Mouse (Mus musculus): Measurements from ENCODE around the gene Itga7.

Gene Itga7

GRCm38 (mm10) chr10:128933574-128933973 lies at the start of gene Itga7:
Gene Itga7, plus strand, starts transcription at chr10:128933818.
- ChIA-PET POLR2A (interaction anchor here (0.6 to 4.7 kb wide), 22 partner anchors 10 to 522 kb away, joined by 3 to 42 read pairs (median 4); partner anchors contain the start of genes Bloc1s1 (in 4 of the 4), Rdh5 (in 3 of the 4), Cdk2 (in 1 of the 4) and Nabp2 (in 1 of the 4)), CTCF (interaction anchor here (0.7 to 2.9 kb wide), 10 partner anchors 10 to 28 kb away, joined by 3 to 14 read pairs (median 7); partner anchors contain the start of genes Bloc1s1 (in 1 of the 4) and Rdh5 (in 1 of the 4))

GRCm38 (mm10) chr10:128888941-128889827 lies 44.4 kb upstream of the Itga7 start:
- ChIA-PET CTCF (no interaction called here), POLR2A (interaction anchor here in 1 of 4 experiments (0.6 to 4.6 kb wide), 4 partner anchors 11 to 177 kb away, joined by 3 to 14 read pairs (median 9); no protein-coding TSS in a partner anchor)

- CTCF ChIA-PET = interaction anchor here in 1 of 4 experiments (1.6 to 1.8 kb wide), 2 partner anchors 12 to 23 kb away, joined by 3 to 8 read pairs; no protein-coding TSS in a partner anchor
- POLR2A ChIA-PET = interaction anchor here in 2 of 4 experiments (0.6 to 4.6 kb wide), 16 partner anchors 10 to 178 kb away, joined by 3 to 16 read pairs (median 8); partner anchors contain the start of genes Bloc1s1 (in 1 of the 2), Rdh5 (in 1 of the 2) and Tmem198b (in 1 of the 2)
Observed at GRCm38 (mm10) chr10:128889846-128890245, 43.8 kb upstream of the Itga7 start.

GRCm38 (mm10) chr10:128890383-128891295 lies 43.0 kb upstream of the Itga7 start:
- CTCF ChIA-PET = interaction anchor here in 1 of 4 experiments (0.6 to 1.8 kb wide), 6 partner anchors 11 to 558 kb away, joined by 3 to 8 read pairs (median 3); no protein-coding TSS in a partner anchor
- POLR2A ChIA-PET = interaction anchor here in 2 of 4 experiments (0.6 to 4.6 kb wide), 36 partner anchors 8 to 365 kb away, joined by 3 to 16 read pairs (median 5); partner anchors contain the start of genes Bloc1s1 (in 2 of the 2), Cd63 (in 2 of the 2), Rdh5 (in 2 of the 2) and Dgka (in 1 of the 2)

- POLR2A ChIA-PET = interaction anchor here in 2 of 4 experiments (0.7 to 4.6 kb wide), 40 partner anchors 9 to 865 kb away, joined by 3 to 16 read pairs (median 5); partner anchors contain the start of genes Bloc1s1 (in 2 of the 2), Cd63 (in 2 of the 2), Rdh5 (in 2 of the 2) and Dgka (in 1 of the 2)
Observed at GRCm38 (mm10) chr10:128891296-128892094, 42.1 kb upstream of the Itga7 start, which contains the start of gene Gdf11. Gene Gdf11, minus strand, starts transcription at chr10:128891718.

GRCm38 (mm10) chr10:128892246-128892645 lies 41.4 kb upstream of the Itga7 start:
- ChIA-PET POLR2A (interaction anchor here in 3 of 4 experiments (0.6 to 4.6 kb wide), 27 partner anchors 8 to 865 kb away, joined by 3 to 16 read pairs (median 4); partner anchors contain the start of genes Bloc1s1 (in 2 of the 3), Rdh5 (in 2 of the 3), Esyt1 (in 1 of the 3) and Ormdl2 (in 1 of the 3)), CTCF (interaction anchor here in 3 of 4 experiments (0.6 to 1.6 kb wide), 11 partner anchors 21 to 279 kb away, joined by 3 to 8 read pairs (median 3); partner anchors contain the start of genes Dgka (in 1 of the 3) and Suox (in 1 of the 3))

More at GRCm38 (mm10) chr10:128891296-128892094, 42.1 kb upstream of the Itga7 start, which contains the start of gene Gdf11:
- CTCF ChIA-PET = interaction anchor here in 2 of 4 experiments (0.5 to 1.8 kb wide), 8 partner anchors 10 to 335 kb away, joined by 3 to 8 read pairs (median 3); partner anchors contain the start of gene Suox (in 1 of the 2)

GRCm38 (mm10) chr10:128895437-128895836 lies 38.2 kb upstream of the Itga7 start:
- POLR2A ChIA-PET = interaction anchor here in 3 of 4 experiments (0.5 to 4.0 kb wide), 18 partner anchors 10 to 556 kb away, joined by 3 to 23 read pairs (median 4); partner anchors contain the start of genes Bloc1s1 (in 1 of the 3), Myl6 (in 1 of the 3), Rps26 (in 1 of the 3) and Zc3h10 (in 1 of the 3)
- CTCF ChIA-PET = interaction anchor here (0.7 to 3.7 kb wide), 19 partner anchors 10 to 282 kb away, joined by 3 to 19 read pairs (median 4); partner anchors contain the start of gene Rdh5 (in 1 of the 4)

- ChIA-PET POLR2A (interaction anchor here in 2 of 4 experiments (0.6 to 4.0 kb wide), 23 partner anchors 10 to 557 kb away, joined by 3 to 23 read pairs (median 3); partner anchors contain the start of genes Bloc1s1 (in 2 of the 2), Myl6 (in 1 of the 2), Ormdl2 (in 1 of the 2) and Rps26 (in 1 of the 2)), CTCF (interaction anchor here (0.6 to 3.7 kb wide), 22 partner anchors 10 to 534 kb away, joined by 3 to 19 read pairs (median 4); partner anchors contain the start of gene Rdh5 (in 1 of the 4))
Observed at GRCm38 (mm10) chr10:128895952-128896693, 37.5 kb upstream of the Itga7 start.

GRCm38 (mm10) chr10:128896807-128897206 lies 36.8 kb upstream of the Itga7 start:
- ChIA-PET CTCF (interaction anchor here (0.6 to 3.7 kb wide), 11 partner anchors 13 to 534 kb away, joined by 3 to 19 read pairs (median 8); no protein-coding TSS in a partner anchor), POLR2A (interaction anchor here in 2 of 4 experiments (0.8 to 4.0 kb wide), 14 partner anchors 12 to 272 kb away, joined by 3 to 23 read pairs (median 4); partner anchors contain the start of genes Bloc1s1 (in 1 of the 2) and Ormdl2 (in 1 of the 2))

GRCm38 (mm10) chr10:128897501-128897900 lies 36.1 kb upstream of the Itga7 start:
- POLR2A ChIA-PET = interaction anchor here in 2 of 4 experiments (1.2 to 4.0 kb wide), 6 partner anchors 12 to 77 kb away, joined by 3 to 23 read pairs (median 7); partner anchors contain the start of gene Ormdl2 (in 1 of the 2)
- CTCF ChIA-PET = interaction anchor here in 3 of 4 experiments (0.6 to 2.8 kb wide), 5 partner anchors 16 to 535 kb away, joined by 3 to 19 read pairs (median 4); no protein-coding TSS in a partner anchor

GRCm38 (mm10) chr10:128899759-128900490 lies 33.7 kb upstream of the Itga7 start:
- ChIA-PET CTCF (interaction anchor here in 3 of 4 experiments (0.6 to 3.8 kb wide), 6 partner anchors 13 to 278 kb away, joined by 3 to 29 read pairs (median 6); no protein-coding TSS in a partner anchor), POLR2A (interaction anchor here (0.7 to 4.6 kb wide), 25 partner anchors 9 to 1766 kb away, joined by 3 to 34 read pairs (median 4); partner anchors contain the start of genes Bloc1s1 (in 2 of the 4), Gdf11 (in 2 of the 4), Rdh5 (in 2 of the 4) and Pa2g4 (in 1 of the 4))

- ChIA-PET POLR2A (interaction anchor here (0.6 to 4.6 kb wide), 28 partner anchors 8 to 532 kb away, joined by 3 to 34 read pairs (median 4); partner anchors contain the start of genes Bloc1s1 (in 2 of the 4), Gdf11 (in 2 of the 4), Rab5b (in 2 of the 4) and Rdh5 (in 2 of the 4)), CTCF (interaction anchor here in 3 of 4 experiments (0.6 to 3.8 kb wide), 6 partner anchors 13 to 279 kb away, joined by 3 to 29 read pairs (median 6); no protein-coding TSS in a partner anchor)
Observed at GRCm38 (mm10) chr10:128900698-128901097, 32.9 kb upstream of the Itga7 start, which contains the start of gene Cd63. Gene Cd63, plus strand, starts transcription at chr10:128900989.

- POLR2A ChIA-PET = interaction anchor here (0.6 to 4.6 kb wide), 27 partner anchors 8 to 564 kb away, joined by 3 to 34 read pairs (median 4); partner anchors contain the start of genes Bloc1s1 (in 2 of the 4), Gdf11 (in 2 of the 4), Rab5b (in 2 of the 4) and Rdh5 (in 2 of the 4)
Observed at GRCm38 (mm10) chr10:128901409-128901808, 32.2 kb upstream of the Itga7 start.

More at GRCm38 (mm10) chr10:128901409-128901808, 32.2 kb upstream of the Itga7 start:
- CTCF ChIA-PET = interaction anchor here in 3 of 4 experiments (0.7 to 3.8 kb wide), 7 partner anchors 11 to 312 kb away, joined by 3 to 29 read pairs (median 5); partner anchors contain the start of gene Gdf11 (in 1 of the 3)

Data from embryonic stem cell, embryonic (primary cell).